Mouse (Mus musculus): ENCODE results near the gene Tmem30a.

Tmem30a gene

DNA sequence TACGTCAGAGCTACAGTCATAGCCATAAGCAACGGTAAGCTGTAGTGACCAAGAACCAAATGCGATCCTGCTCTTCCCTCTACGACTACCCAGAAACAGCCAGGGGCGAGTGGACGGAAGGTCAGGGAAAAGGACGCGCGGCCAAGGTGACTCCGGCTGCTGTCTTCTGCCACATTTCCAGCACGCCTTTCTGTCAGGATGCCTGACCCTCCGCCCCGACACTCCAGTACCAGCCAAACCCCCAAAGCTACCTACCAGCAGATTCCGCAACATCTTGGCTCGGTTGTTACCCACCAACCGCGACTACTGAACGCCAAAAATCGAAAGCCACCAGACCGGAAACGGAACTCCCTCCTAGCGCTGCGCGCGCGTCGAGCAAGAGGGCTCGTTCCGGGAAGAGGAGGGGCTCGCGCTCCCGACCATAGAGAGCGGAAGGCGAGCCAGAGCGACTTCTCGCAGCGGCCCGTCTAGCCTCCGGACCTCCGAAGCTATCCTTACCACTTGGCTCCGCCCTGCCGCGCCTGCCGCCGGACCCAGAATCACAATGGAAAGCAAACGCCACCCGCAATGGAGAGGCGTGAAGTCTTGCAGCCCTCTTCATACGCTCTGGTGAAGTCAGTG is 33.8 kb downstream of the Tmem30a start, which contains the start of gene Cox7a2:
Cox7a2 (minus strand) TSS at position 494 of the 621 bp plus-strand sequence.
- peak; percentile 41; the same call in 1 of the 2 replicates for TF ChIP-seq GATA4 (IDR thresholded peaks at IDR 0.05; ENCODE audit: insufficient replicate concordance, low read length)

DNA sequence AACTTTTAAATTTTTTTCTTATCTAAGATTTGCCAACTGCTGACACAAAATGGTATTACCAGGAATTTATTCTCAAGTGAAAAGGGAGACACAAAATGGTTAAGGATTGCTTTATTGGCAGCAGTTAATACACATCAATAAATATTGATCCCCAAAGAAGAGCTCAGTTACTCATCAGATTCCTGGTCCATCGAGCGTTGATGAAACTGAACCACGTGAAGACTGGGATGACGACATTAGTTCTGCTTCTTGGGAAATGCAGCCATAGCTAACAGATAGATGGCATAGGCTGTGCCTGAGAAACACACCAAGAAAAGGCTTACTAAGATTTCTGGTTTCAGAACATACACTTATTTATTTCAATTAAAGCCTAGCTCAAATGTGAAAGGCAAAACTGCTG is 38.0 kb downstream of the Tmem30a start:
- TF ChIP-seq GATA4 (IDR thresholded peaks at IDR 0.05; ENCODE audit: insufficient replicate concordance, low read length), result no peak

DNA sequence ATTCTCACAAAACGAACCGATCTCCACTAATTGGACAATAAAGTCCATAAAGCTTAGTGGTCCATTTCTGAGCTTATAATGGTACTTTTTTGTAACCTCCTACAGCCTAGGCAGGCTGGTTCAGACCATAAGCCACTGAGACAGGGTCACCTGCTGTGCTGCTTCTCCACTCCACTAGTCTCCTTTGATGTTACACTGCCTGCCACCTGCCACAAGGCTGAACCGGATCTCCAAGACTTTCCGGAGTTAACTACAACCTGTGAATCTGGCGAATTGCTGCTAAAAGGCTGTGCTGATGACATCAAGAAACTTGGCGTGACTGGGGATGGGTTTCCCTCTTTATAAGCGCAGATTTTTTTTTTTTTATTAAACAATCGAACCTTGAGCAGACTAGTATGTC is 41.5 kb downstream of the Tmem30a start:
- TF ChIP-seq GATA4 (IDR thresholded peaks at IDR 0.05; ENCODE audit: insufficient replicate concordance, low read length), result no peak

DNA sequence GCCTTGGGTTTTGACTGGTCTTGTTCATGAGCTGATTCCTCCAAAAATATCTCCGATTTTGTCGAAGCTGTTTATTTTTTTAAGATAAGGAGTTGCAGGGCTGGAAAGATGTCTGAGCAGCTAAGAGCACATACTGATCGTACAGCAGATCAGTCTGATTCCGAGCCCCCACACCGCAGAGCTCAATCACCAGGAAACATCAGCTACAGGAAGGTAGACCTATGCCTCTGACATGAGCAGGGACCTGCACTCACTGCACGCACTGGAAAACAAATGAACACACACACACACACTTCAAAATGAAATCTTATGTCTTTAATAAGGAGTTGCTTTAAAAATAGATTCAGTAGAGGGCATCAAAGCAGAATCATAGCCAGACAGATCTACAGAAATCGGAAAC is 42.6 kb downstream of the Tmem30a start:
- no peak for TF ChIP-seq GATA4 (IDR thresholded peaks at IDR 0.05; ENCODE audit: insufficient replicate concordance, low read length)

DNA sequence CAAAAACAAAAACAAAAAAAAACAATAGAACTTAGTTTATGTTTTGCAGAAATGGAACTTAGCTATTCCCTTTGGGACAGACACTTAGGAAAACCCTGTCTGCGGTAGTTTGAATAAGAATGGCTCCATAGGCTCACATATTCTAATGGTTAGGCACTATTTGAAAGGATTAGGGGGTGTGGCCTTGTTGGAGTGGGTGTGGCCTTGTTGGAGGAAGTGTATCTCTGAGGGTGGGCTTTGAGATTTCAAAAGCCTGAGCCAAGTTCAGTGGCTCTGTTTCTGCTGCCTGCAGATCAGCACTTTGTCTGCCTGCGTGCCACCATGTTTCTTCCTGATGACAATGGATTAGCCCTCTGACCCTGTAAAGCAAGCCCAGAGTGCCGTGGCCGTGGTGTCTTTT is 48.3 kb downstream of the Tmem30a start:
- no peak for TF ChIP-seq GATA4 (IDR thresholded peaks at IDR 0.05; ENCODE audit: insufficient replicate concordance, low read length)

DNA sequence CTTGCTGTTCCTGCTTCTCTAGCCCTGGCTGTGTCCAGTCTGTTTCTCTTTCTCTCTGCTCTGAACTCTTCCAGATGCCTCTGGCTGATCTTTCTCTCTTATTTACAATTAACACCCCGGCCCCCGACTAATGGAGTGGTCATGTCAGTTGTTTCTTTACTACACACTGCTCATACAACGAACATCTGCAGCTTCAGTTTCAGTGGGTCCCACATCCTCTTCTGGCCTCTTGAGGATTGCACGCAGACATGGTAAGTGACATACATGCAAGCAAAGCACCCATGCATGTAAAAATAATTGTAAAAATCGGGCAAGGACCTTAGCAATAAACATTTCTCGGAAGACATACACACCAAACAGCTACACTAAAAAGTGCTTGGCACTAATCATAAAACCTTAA is 57.7 kb downstream of the Tmem30a start:
- no peak for TF ChIP-seq GATA4 (IDR thresholded peaks at IDR 0.05; ENCODE audit: insufficient replicate concordance, low read length)

DNA sequence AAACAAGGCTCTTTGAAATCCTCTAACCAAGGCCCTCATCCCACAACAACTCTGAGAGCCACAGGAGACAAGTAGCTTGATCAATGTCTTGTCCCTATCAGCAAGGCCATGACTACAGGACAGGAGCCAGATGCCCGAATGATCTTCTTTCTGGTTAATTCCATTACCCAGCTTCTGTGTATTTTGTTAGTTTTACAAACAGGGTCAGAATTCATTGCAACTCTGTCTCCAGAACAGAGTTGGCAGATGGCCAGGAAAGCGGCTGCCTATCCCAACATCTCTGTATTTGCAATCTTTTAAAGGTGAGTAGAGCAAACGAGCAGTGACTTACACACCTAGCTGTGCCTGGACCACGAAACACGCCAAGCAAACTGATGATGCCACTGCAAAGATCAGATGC is 63.0 kb downstream of the Tmem30a start:
- TF ChIP-seq GATA4 (IDR thresholded peaks at IDR 0.05; ENCODE audit: insufficient replicate concordance, low read length), result no peak

DNA sequence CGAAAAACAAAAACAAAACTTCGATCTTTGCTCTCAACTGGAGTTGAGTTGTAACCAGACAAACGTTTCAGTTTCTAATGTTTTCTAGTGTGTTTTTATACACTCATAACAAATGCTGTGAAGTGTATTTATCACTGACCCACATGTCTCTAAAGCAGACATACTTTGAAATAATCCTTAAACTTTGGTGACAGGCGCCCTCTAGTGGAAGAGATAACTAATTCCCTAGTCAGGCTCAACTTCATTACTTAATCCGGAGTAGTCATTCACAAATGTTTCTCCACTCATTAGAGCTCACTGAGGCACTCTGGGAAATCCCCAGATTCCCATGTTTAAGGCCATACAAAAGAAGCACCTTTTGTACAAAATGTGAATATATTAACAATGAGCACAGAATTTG is 70.2 kb downstream of the Tmem30a start:
- no peak for TF ChIP-seq GATA4 (IDR thresholded peaks at IDR 0.05; ENCODE audit: insufficient replicate concordance, low read length)

DNA sequence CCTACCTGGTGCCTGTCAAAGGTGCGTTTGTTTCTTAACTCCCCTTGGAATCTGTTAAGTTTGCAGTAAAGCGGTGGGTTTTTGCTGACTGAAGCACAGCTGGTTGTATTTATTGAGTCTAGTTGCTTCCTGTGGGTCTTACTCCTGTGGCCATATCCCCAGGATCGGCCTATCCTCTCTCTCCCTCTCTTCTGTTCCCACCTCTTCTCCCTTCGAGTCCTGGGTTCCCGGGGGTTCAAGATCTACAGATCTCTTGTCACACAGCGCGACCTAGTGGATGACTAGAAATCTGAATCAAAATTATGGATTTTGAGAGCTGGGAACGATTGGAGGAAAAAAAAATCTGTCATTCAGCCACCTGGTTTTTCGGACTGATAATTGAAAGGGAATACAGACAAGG is 72.3 kb downstream of the Tmem30a start:
- no peak for TF ChIP-seq GATA4 (IDR thresholded peaks at IDR 0.05; ENCODE audit: insufficient replicate concordance, low read length)

DNA sequence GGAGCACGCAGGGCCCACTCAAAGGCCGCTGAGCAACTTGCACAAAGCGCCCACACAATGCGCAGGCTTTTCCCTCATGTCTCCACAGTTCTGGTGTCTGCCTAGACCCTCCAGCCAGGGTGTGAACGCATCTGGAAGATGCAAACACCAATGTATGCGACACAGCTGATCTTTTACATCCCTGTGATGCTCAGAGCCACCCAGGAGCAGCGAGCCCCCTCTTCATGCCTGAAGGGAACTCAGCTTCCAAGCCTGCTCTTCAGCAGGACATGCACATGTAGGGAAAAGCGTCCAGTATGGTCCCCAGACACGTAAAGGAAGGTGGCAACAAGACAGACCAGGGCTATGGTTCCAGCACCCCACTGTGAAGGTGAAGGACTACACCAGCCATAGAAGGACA is 73.2 kb downstream of the Tmem30a start:
- no peak for TF ChIP-seq GATA4 (IDR thresholded peaks at IDR 0.05; ENCODE audit: insufficient replicate concordance, low read length)

DNA sequence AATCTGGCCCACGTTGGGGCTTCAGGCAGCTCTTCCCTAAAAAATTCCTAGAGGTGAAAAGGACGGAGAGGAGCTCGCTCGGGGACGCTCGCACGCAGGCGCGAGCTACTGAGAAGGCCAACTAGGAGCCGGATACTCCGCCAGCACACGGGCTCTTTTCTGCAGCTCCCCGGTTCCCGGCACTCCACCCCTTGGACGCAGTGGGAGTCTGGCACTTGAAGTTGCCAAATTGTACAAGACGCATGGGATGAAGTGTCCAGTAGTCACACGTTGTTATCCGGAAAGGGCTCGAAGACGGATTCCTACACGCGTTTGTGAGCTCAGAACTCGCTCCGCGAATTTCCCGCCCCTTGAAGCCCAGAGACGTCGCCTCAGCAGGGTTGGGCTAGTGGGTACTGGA is 73.9 kb downstream of the Tmem30a start:
- TF ChIP-seq GATA4 (IDR thresholded peaks at IDR 0.05; ENCODE audit: insufficient replicate concordance, low read length), result no peak
